Mouse (Mus musculus): ENCODE data around the gene Habp4.

Gene Habp4

GRCm38 (mm10) chr13:64235062-64235715, 73.6 kb downstream of the Habp4 start:
- intact Hi-C loops (cut with DNase I), result no loop called here

GRCm38 (mm10) chr13:64235777-64236176, 74.2 kb downstream of the Habp4 start:
- intact Hi-C loops (cut with DNase I), result no loop called here
